Mouse (Mus musculus): ENCODE results near the gene Ear6. TPM values are rescaled to one million over a fixed set of nuclear protein-coding genes. Genes with fewer than 3 reads are reported as not detected.
A peak's percentile ranks its signal among the peaks of the same experiment; 100 is the strongest.

Ear6 gene
- polyA plus RNA-seq, 1 experiment: not detected

DNA sequence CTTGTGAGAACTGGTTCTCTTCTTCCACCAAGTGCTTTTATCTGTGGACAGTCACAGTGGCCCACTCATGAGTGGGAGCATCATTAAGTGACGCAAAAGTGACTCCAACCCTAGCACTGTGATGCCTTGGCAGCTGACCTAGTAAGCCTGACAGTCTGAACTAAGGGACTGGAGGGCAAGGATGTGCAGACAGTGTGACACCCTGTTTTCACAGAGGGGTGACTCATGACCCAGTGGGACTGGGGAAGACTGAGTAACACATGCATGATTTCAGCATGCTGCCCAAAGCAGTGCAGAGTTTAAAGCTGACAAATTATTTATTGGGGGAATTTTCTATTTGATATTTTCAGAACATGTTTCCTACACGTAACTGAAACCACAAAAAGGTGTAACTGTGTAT, 17.3 kb downstream of the Ear6 start:
- Histone ChIP-seq H3K27me3 (ENCODE audit: control insufficient read depth) (no peaks in the 10 kb centered on the region; the same call in 1 of the 2 replicates), H3K4me3 (replicated peaks) (no peak overlapping the region), H3K9me3 (ENCODE audit: control insufficient read depth, low read length) (no peaks in the 10 kb centered on the region), H3K4me1 (ENCODE audit: control insufficient read depth) (no peaks in the 10 kb centered on the region), H3K36me3 (ENCODE audit: control insufficient read depth) (no peaks in the 10 kb centered on the region)
- TF ChIP-seq GATA1 (IDR thresholded peaks at IDR 0.05; ENCODE audit: low read length) (no peak), TAL1 (IDR thresholded peaks at IDR 0.05; ENCODE audit: low read length) (no peak)

DNA sequence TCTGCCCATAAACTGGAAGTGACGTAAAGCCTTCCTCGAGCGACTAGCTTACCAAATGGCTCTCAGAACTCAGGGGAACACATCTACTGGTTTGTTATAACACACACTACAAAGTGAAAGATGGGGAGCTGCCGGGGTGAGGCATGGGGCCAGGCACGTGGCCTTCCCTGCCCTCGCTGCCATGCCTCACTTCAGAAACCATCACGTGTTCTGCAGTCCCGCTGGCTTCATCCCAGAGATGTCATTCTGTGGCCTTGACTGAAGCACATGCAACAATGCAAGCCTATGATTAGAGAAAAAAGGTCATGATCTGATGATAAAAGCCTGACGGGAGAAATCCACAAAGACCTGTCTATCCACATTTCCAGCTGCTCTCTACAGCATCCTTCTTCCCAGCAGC, 18.2 kb downstream of the Ear6 start:
- Histone ChIP-seq H3K36me3 (ENCODE audit: control insufficient read depth) (no peaks in the 10 kb centered on the region), H3K9me3 (ENCODE audit: control insufficient read depth, low read length) (no peaks in the 10 kb centered on the region), H3K27me3 (ENCODE audit: control insufficient read depth) (no peaks in the 10 kb centered on the region; the same call in 1 of the 2 replicates), H3K4me3 (replicated peaks) (no peak overlapping the region), H3K4me1 (ENCODE audit: control insufficient read depth) (peaks cover under 1% of the 10 kb centered on the region)
- no peak for TF ChIP-seq TAL1 (IDR thresholded peaks at IDR 0.05; ENCODE audit: low read length)
- no peak for TF ChIP-seq GATA1 (IDR thresholded peaks at IDR 0.05; ENCODE audit: low read length)

DNA sequence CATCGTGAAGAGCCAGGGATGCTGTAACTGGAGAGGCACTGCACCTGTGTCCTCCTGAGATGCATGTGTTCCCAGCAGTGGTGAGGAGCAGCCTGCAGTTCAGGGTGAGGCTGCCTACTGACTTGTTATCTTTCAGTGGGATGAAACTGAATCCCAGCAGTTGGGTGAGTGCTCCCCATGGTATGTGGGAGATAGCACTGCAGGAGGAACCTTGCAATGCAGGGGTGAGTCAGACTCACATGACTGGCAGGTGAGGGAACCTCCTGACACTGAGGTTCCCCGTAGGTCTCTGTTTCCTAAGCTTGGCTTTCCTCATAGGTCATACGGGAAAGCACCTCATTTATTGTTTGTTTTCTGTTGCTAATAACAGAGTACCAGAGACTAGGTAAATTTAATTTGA, 24.0 kb downstream of the Ear6 start:
- Histone ChIP-seq H3K36me3 (ENCODE audit: control insufficient read depth) (no peaks in the 10 kb centered on the region), H3K4me3 (replicated peaks) (no peak overlapping the region), H3K9me3 (ENCODE audit: control insufficient read depth, low read length) (no peaks in the 10 kb centered on the region), H3K4me1 (ENCODE audit: control insufficient read depth) (peaks cover 15% of the 10 kb centered on the region), H3K27me3 (ENCODE audit: control insufficient read depth) (no peaks in the 10 kb centered on the region; the same call in 1 of the 2 replicates)
- TF ChIP-seq TAL1 (IDR thresholded peaks at IDR 0.05; ENCODE audit: low read length) (no peak), GATA1 (IDR thresholded peaks at IDR 0.05; ENCODE audit: low read length) (no peak)

DNA sequence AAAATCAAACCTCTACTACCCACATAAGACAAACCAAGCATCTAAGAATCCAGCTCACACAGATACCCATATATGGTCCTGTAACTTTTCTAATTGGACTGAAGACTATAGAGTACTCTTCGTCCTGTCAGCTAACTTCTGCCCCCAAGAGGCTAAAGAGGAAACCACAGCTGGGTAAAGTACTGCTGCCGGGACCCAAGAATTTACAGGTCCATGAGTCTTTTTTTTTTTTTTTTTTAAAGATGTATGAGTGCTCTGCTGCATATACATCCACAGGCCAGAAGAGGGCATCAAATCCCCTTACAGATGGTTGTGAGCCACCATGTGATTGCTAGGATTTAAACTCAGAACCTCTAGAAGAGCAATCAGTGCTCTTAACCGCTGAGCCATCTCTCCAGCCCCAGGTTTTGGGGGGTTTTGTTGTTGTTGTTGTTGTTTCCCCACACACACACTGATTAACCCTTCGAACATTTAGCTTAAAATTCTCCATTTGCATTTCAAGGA, 30.1 kb downstream of the Ear6 start:
- Histone ChIP-seq H3K4me3 (replicated peaks) (peak overlapping the region; percentile 69), H3K4me1 (ENCODE audit: control insufficient read depth) (peaks cover 20% of the 10 kb centered on the region), H3K9me3 (ENCODE audit: control insufficient read depth, low read length) (no peaks in the 10 kb centered on the region), H3K36me3 (ENCODE audit: control insufficient read depth) (peaks cover 15% of the 10 kb centered on the region), H3K27me3 (ENCODE audit: control insufficient read depth) (no peaks in the 10 kb centered on the region)
- TF ChIP-seq TAL1 (IDR thresholded peaks at IDR 0.05; ENCODE audit: low read length) (no peak), GATA1 (IDR thresholded peaks at IDR 0.05; ENCODE audit: low read length) (no peak)

DNA sequence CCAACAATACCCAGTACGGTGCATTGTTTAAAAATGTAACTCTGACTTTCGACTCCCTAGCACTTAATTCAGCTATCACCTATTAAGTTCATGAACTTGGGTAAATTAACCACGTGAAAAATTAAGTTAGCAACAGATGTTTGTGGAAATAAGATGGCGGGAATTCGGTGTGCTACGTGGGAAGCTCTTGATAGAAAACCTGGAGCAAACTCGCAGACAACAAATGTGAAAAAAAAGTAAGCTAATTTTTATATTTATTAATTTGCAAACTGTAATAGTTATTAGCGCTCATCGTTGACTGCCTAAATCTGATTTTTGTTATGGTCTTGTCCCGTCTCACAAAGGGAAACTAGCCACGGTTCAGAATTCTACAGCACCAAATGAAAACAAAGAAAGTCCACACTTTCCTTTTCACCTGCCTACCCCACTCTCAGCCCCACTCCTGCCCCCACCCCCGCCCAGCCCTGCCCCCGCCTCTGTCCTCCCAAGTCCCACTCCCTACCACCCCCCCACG, 30.6 kb downstream of the Ear6 start:
- Histone ChIP-seq H3K4me1 (ENCODE audit: control insufficient read depth) (peaks cover 19% of the 10 kb centered on the region), H3K9me3 (ENCODE audit: control insufficient read depth, low read length) (no peaks in the 10 kb centered on the region), H3K36me3 (ENCODE audit: control insufficient read depth) (peaks cover 18% of the 10 kb centered on the region), H3K4me3 (replicated peaks) (peak overlapping the region; percentile 69), H3K27me3 (ENCODE audit: control insufficient read depth) (no peaks in the 10 kb centered on the region)
- TF ChIP-seq TAL1 (IDR thresholded peaks at IDR 0.05; ENCODE audit: low read length) (no peak), GATA1 (IDR thresholded peaks at IDR 0.05; ENCODE audit: low read length) (no peak)

DNA sequence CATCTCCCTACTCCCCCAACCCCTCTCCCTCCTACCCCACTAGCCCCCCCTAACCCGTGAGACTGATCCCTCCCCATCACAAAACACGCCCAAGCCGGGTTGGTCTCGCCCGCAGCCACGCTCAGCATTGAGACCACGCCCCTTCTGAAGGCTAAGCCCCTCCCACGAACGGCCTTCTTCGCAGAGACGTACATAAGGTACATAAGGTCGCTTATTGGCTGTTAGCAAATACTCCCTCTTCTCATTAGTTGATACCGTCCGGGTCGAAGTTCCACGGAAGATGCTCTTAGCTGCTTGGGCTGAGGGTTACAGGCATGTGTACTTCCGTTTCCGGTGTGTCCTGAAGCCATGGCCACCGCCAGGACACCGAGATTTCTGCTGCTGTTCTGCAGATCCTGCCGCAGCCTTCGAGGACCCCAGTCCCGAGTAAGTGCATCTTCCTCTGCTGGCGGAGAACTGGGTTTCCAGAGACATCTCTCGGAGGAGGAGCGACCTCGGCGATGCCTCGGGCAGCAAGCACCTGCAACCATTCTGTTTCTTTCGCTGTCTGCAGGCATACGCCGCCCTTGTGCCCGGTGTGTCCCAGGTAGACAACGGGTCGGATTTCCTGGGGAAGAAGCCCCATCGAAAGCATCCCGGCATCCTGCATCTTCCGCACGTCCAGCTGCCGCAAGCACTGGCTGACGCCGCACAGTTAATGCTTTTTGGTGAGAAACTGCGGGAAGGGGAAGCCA, 31.3 kb downstream of the Ear6 start, which contains the start of gene Mettl17:
Gene Mettl17 (plus strand): TSS at position 245 of the 734 bp plus-strand sequence.
- peak within 1 kb of the TSS; percentile 69 for H3K4me3 ChIP-seq (replicated peaks)
- no peak for TF ChIP-seq GATA1 (IDR thresholded peaks at IDR 0.05; ENCODE audit: low read length)
- TF ChIP-seq TAL1 (IDR thresholded peaks at IDR 0.05; ENCODE audit: low read length): no peak
- H3K27me3 ChIP-seq (ENCODE audit: control insufficient read depth): no peaks in the 10 kb centered on the region
- H3K9me3 ChIP-seq (ENCODE audit: control insufficient read depth, low read length): no peaks in the 10 kb centered on the region
- H3K36me3 ChIP-seq (ENCODE audit: control insufficient read depth): peaks cover 25% of the 10 kb centered on the region
- peaks cover 18% of the 10 kb centered on the region for H3K4me1 ChIP-seq (ENCODE audit: control insufficient read depth)

DNA sequence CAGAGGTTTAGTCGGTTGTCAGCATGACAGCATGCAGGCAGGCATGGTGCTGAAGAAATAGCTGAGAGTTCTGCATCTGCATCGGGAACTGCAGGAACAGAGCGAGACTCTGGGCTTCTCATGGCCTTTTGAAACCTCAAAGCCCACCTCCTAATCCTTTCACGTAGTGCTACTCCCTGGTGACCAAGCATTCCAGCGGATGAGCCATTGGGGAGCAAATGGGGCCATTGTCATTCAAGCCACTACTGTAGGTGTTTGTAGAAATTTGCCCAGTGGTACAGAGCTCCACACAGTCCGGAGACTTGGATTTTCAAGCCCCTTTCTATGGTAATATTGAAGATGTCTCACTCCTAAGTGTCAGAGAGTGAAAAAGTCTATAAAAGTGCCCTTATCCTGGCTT, 32.6 kb downstream of the Ear6 start:
- Histone ChIP-seq H3K27me3 (ENCODE audit: control insufficient read depth) (no peaks in the 10 kb centered on the region), H3K4me1 (ENCODE audit: control insufficient read depth) (peaks cover 18% of the 10 kb centered on the region), H3K9me3 (ENCODE audit: control insufficient read depth, low read length) (no peaks in the 10 kb centered on the region), H3K4me3 (replicated peaks) (no peak overlapping the region), H3K36me3 (ENCODE audit: control insufficient read depth) (peaks cover 36% of the 10 kb centered on the region)
- no peak for TF ChIP-seq TAL1 (IDR thresholded peaks at IDR 0.05; ENCODE audit: low read length)
- no peak for TF ChIP-seq GATA1 (IDR thresholded peaks at IDR 0.05; ENCODE audit: low read length)

DNA sequence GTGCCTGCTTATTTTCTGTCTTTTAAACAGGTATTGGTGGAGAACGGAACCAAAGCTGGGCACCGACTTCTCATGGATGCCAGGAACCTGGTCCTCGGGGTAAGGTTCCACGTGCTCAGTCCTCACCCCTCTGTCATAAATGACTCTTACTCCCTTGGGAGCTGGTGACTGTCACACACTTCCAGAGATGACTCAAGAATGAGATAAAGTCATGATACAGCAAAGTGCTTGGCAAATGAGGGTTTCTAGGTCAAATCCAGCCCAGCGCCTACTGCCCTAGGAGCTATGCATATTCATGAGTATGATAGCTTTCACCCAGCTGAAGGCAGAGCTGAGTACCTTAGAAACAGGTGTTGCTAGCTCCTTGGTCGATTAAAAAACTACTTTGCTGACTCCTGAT, 36.3 kb downstream of the Ear6 start:
- TF ChIP-seq GATA1 (IDR thresholded peaks at IDR 0.05; ENCODE audit: low read length) (no peak), TAL1 (IDR thresholded peaks at IDR 0.05; ENCODE audit: low read length) (no peak)
- Histone ChIP-seq H3K36me3 (ENCODE audit: control insufficient read depth) (peaks cover 44% of the 10 kb centered on the region), H3K27me3 (ENCODE audit: control insufficient read depth) (no peaks in the 10 kb centered on the region), H3K4me1 (ENCODE audit: control insufficient read depth) (peaks cover 26% of the 10 kb centered on the region), H3K4me3 (replicated peaks) (no peak overlapping the region), H3K9me3 (ENCODE audit: control insufficient read depth, low read length) (no peaks in the 10 kb centered on the region)

DNA sequence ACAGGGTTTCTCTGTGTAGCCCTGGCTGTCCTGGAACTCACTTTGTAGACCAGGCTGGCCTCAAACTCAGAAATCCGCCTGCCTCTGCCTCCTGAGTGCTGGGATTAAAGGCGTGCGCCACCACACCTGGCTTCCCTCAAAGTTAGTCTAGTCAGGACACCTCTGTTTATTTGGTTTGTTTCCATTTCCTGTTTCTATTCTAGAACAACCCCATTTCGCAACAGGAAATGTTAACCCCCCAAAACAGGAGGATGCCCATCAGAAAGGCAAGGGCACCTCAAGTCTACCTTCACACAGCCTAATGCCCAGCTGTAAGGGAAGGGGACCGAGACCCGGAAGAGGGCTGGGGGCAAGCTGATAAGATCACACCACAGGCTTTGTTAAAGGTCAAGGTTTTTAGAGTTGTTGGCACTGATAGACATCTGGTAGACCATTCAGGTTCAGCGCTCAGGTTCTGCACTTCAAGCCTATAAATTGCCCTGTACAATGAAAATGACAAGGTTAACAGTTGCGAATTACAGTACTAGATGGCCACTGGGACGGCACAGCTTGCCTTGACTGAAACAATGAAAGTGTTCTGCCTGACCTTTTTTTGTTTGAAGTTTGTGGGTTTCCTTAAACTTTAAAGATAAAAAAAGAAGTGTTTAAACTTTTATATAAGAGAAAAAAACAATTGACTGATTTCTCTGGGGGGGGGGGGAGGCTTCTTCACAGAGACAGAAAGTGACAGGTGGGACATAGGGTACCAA, 38.9 kb downstream of the Ear6 start, which contains the start of gene Slc39a2:
Gene Slc39a2 (plus strand): TSS at position 699 of the 749 bp plus-strand sequence.
- TF ChIP-seq GATA1 (IDR thresholded peaks at IDR 0.05; ENCODE audit: low read length): no peak
- no peak for TF ChIP-seq TAL1 (IDR thresholded peaks at IDR 0.05; ENCODE audit: low read length)
- no peaks in the 10 kb centered on the region for H3K27me3 ChIP-seq (ENCODE audit: control insufficient read depth)

More for the DNA sequence above, 38.9 kb downstream of the Ear6 start, which contains the start of gene Slc39a2:
- Histone ChIP-seq H3K4me1 (ENCODE audit: control insufficient read depth) (peaks cover 25% of the 10 kb centered on the region), H3K9me3 (ENCODE audit: control insufficient read depth, low read length) (no peaks in the 10 kb centered on the region), H3K4me3 (replicated peaks) (no peak within 1 kb of the TSS), H3K36me3 (ENCODE audit: control insufficient read depth) (peaks cover 38% of the 10 kb centered on the region)

Measured in erythroblast, embryonic 14.5 days (primary cell).